Comparison of ENCODE assay signal across 19 mouse cellular contexts in the genomic region with DNA sequence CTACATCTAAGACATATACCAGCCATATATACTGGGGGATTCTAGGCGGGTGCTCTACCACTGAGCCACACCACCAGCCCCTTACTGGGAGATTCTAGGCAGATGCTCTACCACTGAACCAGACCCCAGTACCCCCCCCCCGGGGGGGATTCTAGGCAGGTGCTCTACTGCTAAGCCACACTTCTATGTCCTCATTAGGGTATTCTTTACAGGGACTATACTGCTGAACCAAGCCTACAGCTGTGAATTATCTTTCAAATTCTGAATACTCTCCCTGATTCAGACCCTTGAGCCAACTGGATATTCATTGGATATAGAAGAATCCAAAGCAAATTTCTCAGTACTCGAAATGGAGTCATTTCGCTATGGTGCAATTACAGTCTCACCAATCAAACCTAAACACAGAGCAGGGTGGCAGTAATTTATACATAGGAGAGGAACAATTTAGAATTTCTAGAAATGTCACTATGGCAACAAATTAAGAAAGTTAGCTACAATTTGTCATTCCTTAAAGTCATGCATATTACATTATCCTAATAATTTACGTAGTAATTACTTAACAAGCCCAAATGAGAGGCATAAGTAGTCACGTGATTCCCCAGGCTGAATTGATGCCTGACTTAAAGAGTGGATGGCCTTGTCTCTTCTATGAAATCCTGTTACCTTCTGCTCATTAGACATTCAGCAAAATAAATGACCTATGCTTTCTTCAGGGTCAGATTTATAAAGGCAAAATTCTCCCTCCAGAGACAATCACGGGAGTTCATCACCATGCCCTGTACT.
DNase-seq lines count a peak whose midpoint lies in the region; ATAC-seq and TF ChIP-seq lines count a peak whose summit lies in the region.
"Had no signal": no experiment of that assay in that cellular context is flagged by ENCODE, and none has a peak within 500 bp of the region (broad histone marks: within the 10 kb centered on the region; RNA-seq: fewer than 3 reads in every experiment).

No protein-coding gene starts in this region.

- no peak for TF ChIP-seq POLR2A in brain, embryonic 14.5 days (IDR thresholded peaks at IDR 0.05; ENCODE audit: borderline replicate concordance, extremely low read depth, insufficient read depth, insufficient read length, poor library complexity, severe bottlenecking)
- no peak for TF ChIP-seq POLR2A in kidney, adult 2 months (IDR thresholded peaks at IDR 0.05; ENCODE audit: low read depth, low read length)

- peak; percentile 68 for ATAC-seq in forebrain, embryonic 15.5 days (replicated peaks)
- ATAC-seq: CD4-positive, CD25-positive, alpha-beta regulatory T cell, adult 4 months; intestine, postnatal 0 days had no signal

- H3K27me3 ChIP-seq in forebrain, embryonic 15.5 days: no peaks in the 10 kb centered on the region
- H3K27me3 ChIP-seq in kidney, adult 2 months (replicated peaks; ENCODE audit: control insufficient read depth, insufficient read depth, low read length): no peaks in the 10 kb centered on the region
- H3K27me3 ChIP-seq: hindbrain, embryonic 12.5 days; hindbrain, embryonic 15.5 days had no signal

- H3K9ac ChIP-seq in forebrain, embryonic 15.5 days (replicated peaks): no peak overlapping the region
- H3K9ac ChIP-seq: heart, embryonic 13.5 days; hindbrain, embryonic 12.5 days; hindbrain, embryonic 15.5 days had no signal

- no peak for TF ChIP-seq CTCF in brain, embryonic 14.5 days (IDR thresholded peaks at IDR 0.05; ENCODE audit: borderline replicate concordance, extremely low read depth, insufficient read depth, insufficient read length)
- no peak for TF ChIP-seq CTCF in kidney, adult 2 months (conservative IDR thresholded peaks at IDR 0.05; ENCODE audit: insufficient read depth, insufficient read length, low read depth, low read length)

- peak; percentile 40 for DNase-seq in heart, adult 11 months
- no peak for DNase-seq in heart, postnatal 10 days
- DNase-seq in brain, embryonic 14.5 days (ENCODE audit: low read depth): peak; percentile 81
- DNase-seq in layer of hippocampus, adult 11-12 months (ENCODE audit: low spot score): no peak
- DNase-seq in kidney, adult 2 months: no peak
- DNase-seq: adrenal gland, adult 2 months; adrenal gland, postnatal 14 days; cerebellum, adult 18-20 months; cerebellum, adult 9-10 months; cerebellum, postnatal 14 days; gastrocnemius, postnatal 25 days; heart, adult 2 months had no signal

- H3K4me1 ChIP-seq in forebrain, embryonic 15.5 days: peaks cover 7% of the 10 kb centered on the region; the same call in 1 of the 2 replicates
- H3K4me1 ChIP-seq in kidney, adult 2 months (ENCODE audit: control insufficient read depth, insufficient read depth, low read length): no peaks in the 10 kb centered on the region
- H3K4me1 ChIP-seq: heart, embryonic 10.5 days; heart, embryonic 13.5 days; hindbrain, embryonic 12.5 days; hindbrain, embryonic 15.5 days had no signal

- no peaks in the 10 kb centered on the region for H3K36me3 ChIP-seq in forebrain, embryonic 15.5 days
- H3K36me3 ChIP-seq in kidney, adult 2 months (ENCODE audit: control insufficient read depth, insufficient read depth, low read length): no peaks in the 10 kb centered on the region
- H3K36me3 ChIP-seq: heart, embryonic 10.5 days; heart, embryonic 13.5 days; hindbrain, embryonic 12.5 days; hindbrain, embryonic 15.5 days had no signal

- WGBS in forebrain, embryonic 15.5 days: 66% methylated on average over 7 of the region's 7 CpGs
- 88% methylated on average over 7 of the region's 7 CpGs for WGBS in kidney, adult 2 months

- no peaks in the 10 kb centered on the region for H3K9me3 ChIP-seq in forebrain, embryonic 15.5 days
- H3K9me3 ChIP-seq: heart, embryonic 10.5 days; heart, embryonic 13.5 days; hindbrain, embryonic 12.5 days; hindbrain, embryonic 15.5 days had no signal

- no peak overlapping the region for H3K4me2 ChIP-seq in forebrain, embryonic 15.5 days (replicated peaks)
- H3K4me2 ChIP-seq: heart, embryonic 13.5 days; hindbrain, embryonic 12.5 days; hindbrain, embryonic 15.5 days had no signal

- no peak overlapping the region for H3K4me3 ChIP-seq in forebrain, embryonic 15.5 days
- H3K4me3 ChIP-seq in kidney, adult 2 months (ENCODE audit: insufficient read depth, low read depth, low read length): no peak overlapping the region
- H3K4me3 ChIP-seq: heart, adult 2 months; heart, embryonic 10.5 days; heart, embryonic 13.5 days; hindbrain, embryonic 12.5 days; hindbrain, embryonic 15.5 days had no signal

- H3K27ac ChIP-seq in forebrain, embryonic 15.5 days (replicated peaks): peak overlapping the region; percentile 50
- no peak overlapping the region for H3K27ac ChIP-seq in kidney, adult 2 months (ENCODE audit: insufficient read depth, low read depth, low read length)
- H3K27ac ChIP-seq: heart, adult 2 months; heart, embryonic 10.5 days; heart, embryonic 13.5 days; hindbrain, embryonic 12.5 days; hindbrain, embryonic 15.5 days had no signal

- intact Hi-C loops in heart, postnatal 10 days (cut with DNase I): no loop called here

Comparison
In these comparisons a context has a peak if more than half of its experiments do, and no peak if none do; other contexts are left out.
1. DNase-seq: peak in heart, adult 11 months (single experiment) and brain, embryonic 14.5 days (single experiment); none in heart, postnatal 10 days (0 of 2), layer of hippocampus, adult 11-12 months (single experiment) and kidney, adult 2 months (single experiment).